Comparison of ENCODE assay signal across 10 mouse cellular contexts in the genomic region with DNA sequence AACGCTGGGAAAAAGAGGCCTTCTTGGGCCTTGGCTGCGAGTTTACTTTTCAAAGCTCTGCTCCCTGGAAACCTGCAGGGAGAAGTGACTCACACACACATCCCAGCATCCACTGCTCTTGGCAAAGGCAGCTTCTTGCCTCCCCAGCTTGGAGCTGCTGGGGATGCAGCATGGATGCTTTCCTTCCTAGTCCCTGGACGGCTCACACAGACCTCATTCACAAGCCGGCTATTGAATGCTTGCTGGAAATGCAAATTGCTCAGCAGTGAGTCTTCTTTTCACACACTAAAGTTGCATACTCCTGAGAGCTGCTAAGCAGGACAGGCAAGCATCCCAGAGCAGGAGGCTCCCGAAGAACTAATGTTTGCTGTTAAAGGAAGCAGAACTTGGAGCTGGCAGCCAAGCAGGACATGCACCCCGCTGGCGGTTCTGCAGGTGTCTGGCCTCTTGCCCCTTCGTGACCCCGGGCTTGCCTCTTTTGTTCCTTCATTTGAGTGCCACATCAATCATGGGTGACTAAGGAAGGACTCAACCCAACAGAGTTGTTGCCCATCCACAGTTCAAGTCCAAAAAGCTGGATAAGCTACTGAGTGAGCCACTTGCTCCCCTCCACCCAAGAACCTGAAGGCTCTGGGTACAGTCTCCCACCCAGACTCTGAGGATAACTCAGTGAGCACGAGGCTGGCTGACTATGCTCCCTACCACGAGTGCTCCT. TPM values are rescaled to one million over a fixed set of nuclear protein-coding genes. Genes with fewer than 3 reads are reported as not detected.
DNase-seq lines count a peak whose midpoint lies in the region; ATAC-seq and TF ChIP-seq lines count a peak whose summit lies in the region.
"Had no signal": no experiment of that assay in that cellular context is flagged by ENCODE, and none has a peak within 500 bp of the region (broad histone marks: within the 10 kb centered on the region; RNA-seq: fewer than 3 reads in every experiment).

No protein-coding gene starts in this region.

- DNase-seq in brain, adult 2 months (ENCODE audit: low read depth, low spot score): peak; percentile 94
- peak; percentile 53 for DNase-seq in embryo, embryonic 10 days (ENCODE audit: low spot score)
- DNase-seq in layer of hippocampus, adult 2 months (ENCODE audit: low spot score in 2 of 2): peak; percentile 63 to 88
- no peak for DNase-seq in urinary bladder, adult 18-20 months (ENCODE audit: low spot score in 2 of 2)
- no peak for DNase-seq in lung, postnatal 14 days
- no peak for DNase-seq in lung, postnatal 36 days

- no peak overlapping the region for H3K4me3 ChIP-seq in layer of hippocampus, adult 2 months
- no peak overlapping the region for H3K4me3 ChIP-seq in neural tube, embryonic 12.5 days

- WGBS in neural tube, embryonic 12.5 days: 9% methylated on average over 11 of the region's 11 CpGs

- H3K27me3 ChIP-seq in neural tube, embryonic 12.5 days (replicated peaks): no peaks in the 10 kb centered on the region

- no peak for TF ChIP-seq CTCF in layer of hippocampus, adult 2 months (conservative IDR thresholded peaks at IDR 0.05)

- ATAC-seq in neural tube, embryonic 12.5 days (ENCODE audit: low FRiP score, low read depth): peak; percentile 58; the same call in 1 of the 2 replicates
- no peak for ATAC-seq in erythroid progenitor cell, adult 5-6 weeks (replicated peaks; ENCODE audit: low FRiP score, poor library complexity, severe bottlenecking)

- H3K36me3 ChIP-seq in neural tube, embryonic 12.5 days: no peaks in the 10 kb centered on the region

- peaks cover 12% of the 10 kb centered on the region for H3K4me1 ChIP-seq in neural tube, embryonic 12.5 days

- no peak overlapping the region for H3K9ac ChIP-seq in neural tube, embryonic 12.5 days

- H3K9me3 ChIP-seq in neural tube, embryonic 12.5 days: no peaks in the 10 kb centered on the region

- H3K27ac ChIP-seq in layer of hippocampus, adult 2 months: peak overlapping the region; percentile 91
- H3K27ac ChIP-seq in neural tube, embryonic 12.5 days: no peak overlapping the region

- H3K4me2 ChIP-seq in neural tube, embryonic 12.5 days (replicated peaks): no peak overlapping the region

RNA-seq across cellular contexts. Expression of gene 2810459M11Rik, which starts 13.2 kb away (rescaled TPM):
- 10 to 100 TPM in 1 of 2 experiments, 1 to 10 TPM in 1; 9.8 to 11.9 TPM for total RNA-seq in layer of hippocampus, adult 2 months (2021)
- 1.1 and 1.6 TPM in 2 replicates for polyA plus RNA-seq in neural tube, embryonic 12.5 days (2016; fragmentation: Nextera tagmentation; extraction: Ambion mirVana)
- not detected in 2 replicates for total RNA-seq in erythroid progenitor cell, adult 5-6 weeks (2015; ENCODE audit: low replicate concordance)
- total RNA-seq in erythroid progenitor cell, adult 5-6 weeks (2017; ENCODE audit: low replicate concordance): not detected in 2 replicates
- polyA plus RNA-seq: heart, postnatal 0 days had no signal

RNA-seq across cellular contexts. Expression of gene Spata3, which starts 15.8 kb away (rescaled TPM):
- 1 to 10 TPM; 1.2 TPM for total RNA-seq in layer of hippocampus, adult 2 months (2021)
- polyA plus RNA-seq in neural tube, embryonic 12.5 days (2016; fragmentation: Nextera tagmentation; extraction: Ambion mirVana): not detected in 2 replicates
- not detected in 2 replicates for total RNA-seq in erythroid progenitor cell, adult 5-6 weeks (2015; ENCODE audit: low replicate concordance)
- total RNA-seq in erythroid progenitor cell, adult 5-6 weeks (2017; ENCODE audit: low replicate concordance): not detected in 2 replicates
- polyA plus RNA-seq: heart, postnatal 0 days; lung, embryonic 16.5 days had no signal

RNA-seq across cellular contexts. Expression of gene Psmd1, which starts 31.8 kb away (rescaled TPM):
- 100 to 1,000 TPM; 105 to 111 TPM for total RNA-seq in layer of hippocampus, adult 2 months (2021)
- polyA plus RNA-seq in neural tube, embryonic 12.5 days (2016; fragmentation: Nextera tagmentation; extraction: Ambion mirVana): 194 and 210 TPM in 2 replicates
- 54.8 and 84.7 TPM in 2 replicates for total RNA-seq in erythroid progenitor cell, adult 5-6 weeks (2015; ENCODE audit: low replicate concordance)
- 83.6 and 94.6 TPM in 2 replicates for total RNA-seq in erythroid progenitor cell, adult 5-6 weeks (2017; ENCODE audit: low replicate concordance)

Comparison
In these comparisons a context has a peak if more than half of its experiments do, and no peak if none do; other contexts are left out.
1. DNase-seq: peak in brain, adult 2 months (single experiment), embryo, embryonic 10 days (single experiment) and layer of hippocampus, adult 2 months (2 of 2); none in urinary bladder, adult 18-20 months (0 of 2), lung, postnatal 14 days (single experiment) and lung, postnatal 36 days (single experiment).
2. RNA of gene 2810459M11Rik, which starts 13.2 kb away (total RNA-seq): 9.8 to 11.9 TPM in layer of hippocampus, adult 2 months; not detected in erythroid progenitor cell, adult 5-6 weeks; every median in the first group is over 10 times any median in the second.